Mouse (Mus musculus) heart, embryonic 10.5 days (tissue): ENCODE results near the gene Zeb2. TPM values are rescaled to one million over a fixed set of nuclear protein-coding genes. Genes with fewer than 3 reads are reported as not detected.
"Not testable (repeated sequence)": the region's sequence is repeated elsewhere in the genome, so short reads cannot be mapped to it uniquely, and the experiment has no call there.

Source experiments
- DNase-seq: peaks from one replicate; pipeline ENCODE4 v3.0.0-alpha.2; 2017; ENCODE audit warnings: low spot score
- H3K27ac ChIP-seq: fragments of 300-500 bp; sonication (generic); 2 replicates; pipeline ENCODE4 v1.5.1; 2016; ENCODE audit warnings: mild to moderate bottlenecking
- H3K27me3 ChIP-seq: fragments of 300-500 bp; sonication (generic); 2 replicates; pipeline ENCODE4 v1.6.1; 2016; ENCODE audit warnings: mild to moderate bottlenecking; ENCODE audit not compliant: poor library complexity, insufficient read depth, severe bottlenecking
- H3K36me3 ChIP-seq: fragments of 300-500 bp; sonication (generic); 2 replicates; pipeline ENCODE4 v1.6.1; 2016; ENCODE audit warnings: mild to moderate bottlenecking, moderate library complexity
- H3K4me1 ChIP-seq: fragments of 300-500 bp; sonication (generic); 2 replicates; pipeline ENCODE4 v1.6.1; 2016; ENCODE audit warnings: mild to moderate bottlenecking
- H3K4me3 ChIP-seq: fragments of 300-500 bp; sonication (generic); 2 replicates; pipeline ENCODE4 v1.5.1; 2016; ENCODE audit warnings: mild to moderate bottlenecking, moderate library complexity
- H3K9me3 ChIP-seq: fragments of 300-500 bp; sonication (generic); 2 replicates; pipeline ENCODE4 v1.6.1; 2016; ENCODE audit warnings: mild to moderate bottlenecking, moderate library complexity
- WGBS: fragments of 180-500 bp; shearing (Covaris S2); methylation state at CpG from one replicate; pipeline ENCODE4 v1.1.7; 2016; 5-methylcytosine and 5-hydroxymethylcytosine counted together
- polyA plus RNA-seq: library from polyadenylated mRNA; unstranded; fragments of >200 nt; fragmentation: Nextera tagmentation; extraction: Ambion mirVana; gene quantifications from 2 replicates; pipeline ENCODE4 v1.2.1, GENCODE M21; 2016

Zeb2 gene
- polyA plus RNA-seq, 1 experiment from 2014 or later = 25.1 TPM

GRCm38 (mm10) chr2:45118121-45118520 is 926 bp upstream of the Zeb2 start:
- H3K36me3 ChIP-seq = no peaks in the 10 kb centered on the region
- no peaks in the 10 kb centered on the region for H3K27me3 ChIP-seq
- whole genome bisulfite sequencing = 42% methylated on average over 3 of the region's 3 CpGs
- H3K9me3 ChIP-seq = no peaks in the 10 kb centered on the region
- no peak overlapping the region for H3K27ac ChIP-seq
- H3K4me3 ChIP-seq = no peak overlapping the region
- DNase-seq = no peak
- peaks cover 7% of the 10 kb centered on the region; the same call in 1 of the 2 replicates for H3K4me1 ChIP-seq

- H3K27ac ChIP-seq = peak overlapping the region; percentile 94
- no peak for DNase-seq
- WGBS = 19% methylated on average over 7 of the region's 7 CpGs
- no peaks in the 10 kb centered on the region for H3K36me3 ChIP-seq
- no peaks in the 10 kb centered on the region for H3K9me3 ChIP-seq
- peaks cover 7% of the 10 kb centered on the region; the same call in 1 of the 2 replicates for H3K4me1 ChIP-seq
- peak overlapping the region; percentile 72 for H3K4me3 ChIP-seq
- H3K27me3 ChIP-seq = no peaks in the 10 kb centered on the region
Observed at GRCm38 (mm10) chr2:45117592-45117991, 397 bp upstream of the Zeb2 start.

- DNase-seq = no peak
- WGBS = under 1% methylated on average over 25 of the region's 25 CpGs
- Histone ChIP-seq H3K4me3 (peak overlapping the region; percentile 72), H3K27ac (peak overlapping the region; percentile 94), H3K9me3 (no peaks in the 10 kb centered on the region), H3K4me1 (peaks cover 7% of the 10 kb centered on the region; the same call in 1 of the 2 replicates), H3K27me3 (no peaks in the 10 kb centered on the region), H3K36me3 (no peaks in the 10 kb centered on the region)
Observed at GRCm38 (mm10) chr2:45116531-45117024, 617 bp downstream of the Zeb2 start.

- peak overlapping the region; percentile 94 for H3K27ac ChIP-seq
- WGBS = 1% methylated on average over 23 of the region's 23 CpGs
- peak; percentile 77 for DNase-seq
Observed at GRCm38 (mm10) chr2:45115720-45116495, 1.3 kb downstream of the Zeb2 start.

GRCm38 (mm10) chr2:45115211-45115610 is 2.0 kb downstream of the Zeb2 start:
- no peak overlapping the region; the same call in 1 of the 2 replicates for H3K27ac ChIP-seq
- H3K36me3 ChIP-seq = no peaks in the 10 kb centered on the region
- H3K4me1 ChIP-seq = peaks cover 7% of the 10 kb centered on the region; the same call in 1 of the 2 replicates
- H3K27me3 ChIP-seq = no peaks in the 10 kb centered on the region
- H3K9me3 ChIP-seq = no peaks in the 10 kb centered on the region
- 11% methylated on average over 6 of the region's 6 CpGs for WGBS
- no peak for DNase-seq
- peak overlapping the region; percentile 72 for H3K4me3 ChIP-seq

More at GRCm38 (mm10) chr2:45115720-45116495, 1.3 kb downstream of the Zeb2 start:
- Histone ChIP-seq H3K27me3 (no peaks in the 10 kb centered on the region), H3K36me3 (no peaks in the 10 kb centered on the region), H3K9me3 (no peaks in the 10 kb centered on the region), H3K4me1 (peaks cover 7% of the 10 kb centered on the region; the same call in 1 of the 2 replicates), H3K4me3 (peak overlapping the region; percentile 72)

- 31% methylated on average over 2 of the region's 2 CpGs for WGBS
- peaks cover 7% of the 10 kb centered on the region; the same call in 1 of the 2 replicates for H3K4me1 ChIP-seq
- 0 out of 2 replicates have a peak overlapping the region, but pooled peaks have one; percentile 6 for H3K4me3 ChIP-seq
- no peak overlapping the region for H3K27ac ChIP-seq
- no peaks in the 10 kb centered on the region for H3K9me3 ChIP-seq
- no peaks in the 10 kb centered on the region for H3K36me3 ChIP-seq
- no peaks in the 10 kb centered on the region for H3K27me3 ChIP-seq
- DNase-seq = no peak
Observed at GRCm38 (mm10) chr2:45114596-45114995, 2.6 kb downstream of the Zeb2 start.

GRCm38 (mm10) chr2:45113912-45114311 is 3.3 kb downstream of the Zeb2 start:
- DNase-seq = no peak
- no peaks in the 10 kb centered on the region for H3K36me3 ChIP-seq
- H3K27me3 ChIP-seq = no peaks in the 10 kb centered on the region
- no peaks in the 10 kb centered on the region for H3K9me3 ChIP-seq
- H3K4me1 ChIP-seq = peaks cover 7% of the 10 kb centered on the region; the same call in 1 of the 2 replicates
- 52% methylated on average over 3 of the region's 3 CpGs for WGBS
- H3K4me3 ChIP-seq = no peak overlapping the region
- H3K27ac ChIP-seq = no peak overlapping the region

DNA sequence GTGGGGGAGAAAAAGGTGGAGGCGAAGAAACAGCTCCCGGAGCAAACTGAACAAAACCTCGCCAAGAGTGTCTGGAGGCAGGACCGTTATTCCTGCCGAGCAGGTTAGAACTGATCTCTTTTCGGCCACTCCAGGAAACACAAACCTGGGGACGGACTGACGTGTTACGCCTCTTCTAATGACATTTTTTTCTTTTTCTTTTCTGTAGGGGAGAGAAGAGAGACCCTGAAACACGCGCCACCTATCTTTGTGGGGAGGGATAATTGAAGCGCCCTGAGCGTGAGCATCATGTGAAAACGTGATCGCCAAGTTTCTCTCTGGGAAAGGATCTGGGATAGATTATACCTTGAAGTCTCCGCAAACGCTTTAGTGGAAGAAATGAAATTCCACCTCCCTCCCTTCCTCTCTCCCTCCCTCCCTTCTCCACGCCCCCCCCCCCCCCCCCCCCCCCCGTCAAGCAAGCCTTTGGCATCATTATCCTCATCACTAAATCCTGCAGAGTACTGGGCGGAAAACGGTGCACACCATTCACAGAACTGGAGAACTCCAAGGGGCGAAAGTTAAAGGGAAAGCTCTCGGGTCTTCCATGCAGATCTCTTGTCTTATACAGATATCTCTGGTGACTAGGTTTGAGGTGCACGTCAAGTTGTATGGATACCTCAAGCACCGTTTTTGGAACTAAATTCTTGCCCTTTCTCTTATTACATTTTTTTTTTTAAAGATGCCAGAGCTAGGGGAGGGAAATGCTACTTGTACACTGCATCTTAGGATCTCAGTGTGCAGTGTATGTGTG is 4.1 kb downstream of the Zeb2 start:
- peak; percentile 84 for DNase-seq
- Histone ChIP-seq H3K9me3 (no peaks in the 10 kb centered on the region), H3K27ac (peak overlapping the region; percentile 100), H3K36me3 (no peaks in the 10 kb centered on the region), H3K4me1 (peaks cover 13% of the 10 kb centered on the region; the same call in 1 of the 2 replicates), H3K27me3 (no peaks in the 10 kb centered on the region), H3K4me3 (peak overlapping the region; percentile 98)
- WGBS = under 1% methylated on average over 23 of the region's 25 CpGs

GRCm38 (mm10) chr2:45112021-45112747 is 5.0 kb downstream of the Zeb2 start:
- WGBS = 6% methylated on average over 9 of the region's 9 CpGs
- H3K36me3 ChIP-seq = no peaks in the 10 kb centered on the region
- no peak for DNase-seq
- no peaks in the 10 kb centered on the region for H3K9me3 ChIP-seq
- H3K4me1 ChIP-seq = peaks cover 22% of the 10 kb centered on the region; the same call in 1 of the 2 replicates
- H3K4me3 ChIP-seq = peak overlapping the region; percentile 98
- peak overlapping the region; percentile 100 for H3K27ac ChIP-seq
- H3K27me3 ChIP-seq = no peaks in the 10 kb centered on the region

DNA sequence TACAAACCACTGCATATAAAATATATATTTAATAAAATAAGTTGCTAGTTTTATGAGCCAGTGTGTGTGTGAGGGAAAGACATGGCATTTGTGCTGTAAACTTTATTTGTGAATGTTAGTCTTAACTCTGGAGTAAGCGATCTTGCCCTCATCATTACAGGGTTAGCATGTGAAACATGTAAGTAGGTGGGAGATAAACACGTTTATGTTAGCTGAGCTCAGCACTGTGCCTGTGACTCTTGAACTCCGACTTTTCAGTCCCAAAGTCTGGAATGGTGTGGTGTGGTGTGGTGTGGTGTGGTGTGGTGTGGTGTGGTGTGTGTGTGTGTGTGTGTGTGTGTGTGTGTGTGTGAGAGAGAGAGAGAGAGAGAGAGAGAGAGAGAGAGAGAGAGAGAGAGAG is 5.6 kb downstream of the Zeb2 start:
- H3K27ac ChIP-seq = peak overlapping the region; percentile 100
- H3K9me3 ChIP-seq, H3K27me3 ChIP-seq, DNase-seq, H3K36me3 ChIP-seq: not testable (repeated sequence)
- WGBS = 6% methylated on average over 3 of the region's 3 CpGs
- peaks cover 28% of the 10 kb centered on the region for H3K4me1 ChIP-seq
- H3K4me3 ChIP-seq = peak overlapping the region; percentile 98

DNA sequence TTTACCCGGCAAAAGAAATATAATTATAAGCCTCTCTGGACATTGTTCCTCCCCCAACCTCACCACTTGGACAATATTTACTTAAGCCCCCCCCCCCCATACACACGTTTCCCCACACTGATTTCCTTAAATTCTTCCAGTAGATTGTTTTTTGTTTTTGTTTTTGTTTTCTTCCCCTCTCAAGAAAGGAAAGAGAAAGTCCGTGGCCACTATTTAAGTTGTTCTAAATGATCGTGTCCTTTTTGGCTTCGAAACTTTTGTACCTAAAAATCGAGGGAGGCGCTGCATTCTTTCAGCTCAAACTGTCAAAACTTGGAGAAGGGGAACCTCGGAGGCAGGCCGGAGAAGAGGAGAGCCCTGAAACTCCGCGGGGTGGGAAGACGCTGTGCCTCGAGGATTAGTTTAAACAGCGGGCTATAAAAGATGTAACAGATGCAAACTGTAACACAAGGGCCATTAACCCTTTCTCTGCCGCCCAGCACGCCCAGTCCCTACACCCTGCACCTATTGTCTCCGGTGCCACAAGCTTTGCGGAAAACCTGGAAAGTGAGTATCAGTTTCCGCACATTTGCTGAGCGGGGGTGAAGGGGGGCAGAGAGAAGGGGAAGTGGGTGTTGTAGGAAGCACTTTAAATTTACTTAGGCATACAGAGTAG is 6.3 kb downstream of the Zeb2 start:
- Histone ChIP-seq H3K4me3 (peak overlapping the region; percentile 98), H3K27ac (peak overlapping the region; percentile 100), H3K4me1 (peaks cover 35% of the 10 kb centered on the region), H3K27me3 (no peaks in the 10 kb centered on the region), H3K36me3 (no peaks in the 10 kb centered on the region), H3K9me3 (no peaks in the 10 kb centered on the region)
- peak; percentile 79 for DNase-seq
- WGBS = under 1% methylated on average over 20 of the region's 20 CpGs
